Mouse (Mus musculus) midbrain, embryonic 16.5 days (tissue): ENCODE measurements around the gene Bcar3. TPM values are rescaled to one million over a fixed set of nuclear protein-coding genes. Genes with fewer than 3 reads are reported as not detected.

Source experiments
- ATAC-seq: fragments of 200-750 bp; cut with Nextera tagmentation; 2 replicates; pipeline ENCODE4 v1.8.0; 2017; ENCODE audit warnings: moderate TSS enrichment
- H3K27ac ChIP-seq: fragments of 300-500 bp; sonication (generic); 2 replicates; pipeline ENCODE4 v1.5.1; 2014; ENCODE audit warnings: mild to moderate bottlenecking, low read length, mixed read lengths
- H3K27me3 ChIP-seq: fragments of 300-500 bp; sonication (generic); 2 replicates; pipeline ENCODE4 v1.6.1; 2014; ENCODE audit warnings: low read depth, low read length, mixed read lengths; ENCODE audit not compliant: control insufficient read depth, insufficient read depth
- H3K36me3 ChIP-seq: fragments of 300-500 bp; sonication (generic); 2 replicates; pipeline ENCODE4 v1.6.1; 2014; ENCODE audit warnings: mild to moderate bottlenecking, low read length, moderate library complexity, mixed read lengths; ENCODE audit not compliant: control insufficient read depth, insufficient read depth
- H3K4me1 ChIP-seq: fragments of 300-500 bp; sonication (generic); 2 replicates; pipeline ENCODE4 v1.6.1; 2014; ENCODE audit warnings: mild to moderate bottlenecking, low read length, mixed read lengths; ENCODE audit not compliant: control insufficient read depth, insufficient read depth
- H3K4me2 ChIP-seq: fragments of 300-500 bp; sonication (generic); 2 replicates; pipeline ENCODE4 v1.6.1; 2014; ENCODE audit warnings: mild to moderate bottlenecking, low read length, mixed read lengths
- H3K4me3 ChIP-seq: fragments of 300-500 bp; sonication (generic); 2 replicates; pipeline ENCODE4 v1.5.1; 2014; ENCODE audit warnings: low read depth, mild to moderate bottlenecking, low read length, moderate library complexity, mixed read lengths
- H3K9ac ChIP-seq: fragments of 300-500 bp; sonication (generic); 2 replicates; pipeline ENCODE4 v1.6.1; 2014; ENCODE audit warnings: low read depth, low read length, mixed read lengths
- H3K9me3 ChIP-seq: fragments of 300-500 bp; sonication (generic); replicated peaks from 2 replicates; pipeline ENCODE4 v1.6.1; 2014; ENCODE audit warnings: mild to moderate bottlenecking, low read length, mixed read lengths; ENCODE audit not compliant: control insufficient read depth, poor library complexity, severe bottlenecking
- WGBS: fragments of 180-500 bp; shearing (Covaris S2); extraction: QIAGEN DNeasy Blood & Tissue Kit; methylation state at CpG from one replicate; pipeline ENCODE4 v1.1.7; 2014; 5-methylcytosine and 5-hydroxymethylcytosine counted together
- polyA plus RNA-seq: library from polyadenylated mRNA; unstranded; fragments of >200 nt; fragmentation: Nextera tagmentation; extraction: Ambion mirVana; gene quantifications from 2 replicates; pipeline ENCODE4 v1.2.1, GENCODE M21; 2015

The Bcar3 gene
- polyA plus RNA-seq, 1 experiment from 2014 or later: 7.6 TPM

DNA sequence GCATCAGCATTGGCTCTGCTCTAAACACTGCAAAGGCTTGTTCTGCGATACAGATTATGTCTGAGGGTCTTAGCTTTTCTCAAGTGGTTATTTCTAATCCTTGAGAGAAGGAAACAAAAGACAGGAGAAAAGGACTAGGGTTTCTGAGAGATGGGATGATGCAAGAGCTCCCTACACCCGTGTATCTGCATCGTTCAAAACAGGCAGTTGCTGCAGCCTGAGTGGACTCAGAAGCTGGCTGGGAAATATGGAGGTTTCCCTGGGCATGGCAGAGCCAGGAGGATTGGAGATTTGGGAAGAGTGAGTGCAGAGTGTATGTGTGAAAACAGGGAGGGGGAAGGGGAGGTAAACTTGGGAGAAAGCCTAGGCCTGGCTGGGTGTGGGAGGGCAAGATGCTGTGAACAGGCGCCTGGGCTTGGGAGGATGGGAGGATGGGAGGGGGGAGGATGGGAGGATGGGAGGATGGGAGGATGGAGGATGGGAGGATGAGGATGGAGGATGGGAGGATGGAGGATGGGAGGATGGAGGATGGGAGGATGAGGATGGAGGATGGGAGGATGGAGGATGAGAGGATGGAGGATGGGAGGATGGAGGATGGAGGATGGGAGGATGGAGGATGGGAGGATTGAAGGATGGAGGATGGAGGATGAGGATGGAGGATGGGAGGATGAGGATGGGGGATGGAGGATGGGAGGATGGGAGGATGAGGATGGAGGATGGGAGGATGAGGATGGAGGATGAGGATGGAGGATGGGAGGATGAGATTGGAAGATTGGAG is 14.1 kb downstream of the Bcar3 start:
- H3K4me1 ChIP-seq: no peaks in the 10 kb centered on the region
- H3K36me3 ChIP-seq: no peaks in the 10 kb centered on the region
- H3K9me3 ChIP-seq: no peaks in the 10 kb centered on the region
- H3K9ac ChIP-seq: no peak overlapping the region
- no peaks in the 10 kb centered on the region for H3K27me3 ChIP-seq
- no peak overlapping the region for H3K4me3 ChIP-seq
- H3K27ac ChIP-seq: no peak overlapping the region
- WGBS: 43% methylated on average over 4 of the region's 4 CpGs
- no peak overlapping the region for H3K4me2 ChIP-seq
- no peak for ATAC-seq

DNA sequence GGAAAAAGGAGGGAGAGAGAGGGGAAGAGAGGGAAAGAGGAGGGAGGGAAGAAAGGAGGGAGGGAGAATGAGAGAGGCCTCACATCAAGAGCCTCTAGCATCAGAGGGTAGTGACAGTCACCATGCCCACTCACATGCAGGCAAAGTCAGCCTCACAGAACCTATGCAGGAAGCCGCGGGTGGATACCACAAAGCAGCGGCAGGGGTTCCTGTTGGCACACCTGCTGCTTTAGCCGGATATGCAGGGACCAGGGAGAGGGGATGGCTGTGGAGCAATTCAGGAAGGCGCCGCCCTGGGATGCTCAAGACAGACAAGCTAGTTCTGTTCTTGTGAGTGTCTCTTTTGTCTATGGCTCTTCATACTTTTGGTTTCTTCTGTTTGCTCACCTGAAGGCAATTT is 15.0 kb downstream of the Bcar3 start:
- no peaks in the 10 kb centered on the region for H3K27me3 ChIP-seq
- H3K9ac ChIP-seq: no peak overlapping the region
- H3K27ac ChIP-seq: no peak overlapping the region
- H3K4me3 ChIP-seq: no peak overlapping the region
- no peak for ATAC-seq
- no peaks in the 10 kb centered on the region for H3K36me3 ChIP-seq
- WGBS: 43% methylated on average over 6 of the region's 6 CpGs
- H3K4me2 ChIP-seq: no peak overlapping the region
- no peaks in the 10 kb centered on the region for H3K4me1 ChIP-seq
- no peaks in the 10 kb centered on the region for H3K9me3 ChIP-seq

DNA sequence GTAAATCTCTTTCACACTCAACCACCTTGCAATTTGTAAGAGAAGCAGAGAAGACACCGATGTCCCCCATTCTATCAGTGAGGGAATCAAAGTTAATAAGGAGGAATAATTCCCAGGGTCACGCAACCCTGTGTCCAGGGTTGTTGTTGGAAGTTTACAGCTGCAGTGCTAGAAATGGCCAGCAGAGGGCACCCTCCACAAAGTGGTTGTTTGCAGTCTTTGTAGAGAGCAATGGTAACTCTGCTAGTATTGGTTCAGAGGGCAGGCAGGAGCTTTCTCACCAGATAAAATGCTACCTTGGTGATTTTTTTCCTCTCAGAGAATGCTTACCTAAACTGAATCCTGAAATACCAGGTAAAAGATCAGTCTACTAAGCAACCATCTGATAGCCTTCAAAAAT is 18.1 kb downstream of the Bcar3 start:
- H3K4me2 ChIP-seq: no peak overlapping the region
- ATAC-seq: 0 out of 2 replicates have a peak, but pooled peaks have one; percentile 30
- H3K9ac ChIP-seq: no peak overlapping the region
- peaks cover 6% of the 10 kb centered on the region; the same call in 1 of the 2 replicates for H3K4me1 ChIP-seq
- H3K9me3 ChIP-seq: no peaks in the 10 kb centered on the region
- no peak overlapping the region for H3K27ac ChIP-seq
- WGBS: 17% methylated on average over 2 of the region's 2 CpGs
- H3K27me3 ChIP-seq: no peaks in the 10 kb centered on the region
- no peak overlapping the region for H3K4me3 ChIP-seq
- H3K36me3 ChIP-seq: no peaks in the 10 kb centered on the region

DNA sequence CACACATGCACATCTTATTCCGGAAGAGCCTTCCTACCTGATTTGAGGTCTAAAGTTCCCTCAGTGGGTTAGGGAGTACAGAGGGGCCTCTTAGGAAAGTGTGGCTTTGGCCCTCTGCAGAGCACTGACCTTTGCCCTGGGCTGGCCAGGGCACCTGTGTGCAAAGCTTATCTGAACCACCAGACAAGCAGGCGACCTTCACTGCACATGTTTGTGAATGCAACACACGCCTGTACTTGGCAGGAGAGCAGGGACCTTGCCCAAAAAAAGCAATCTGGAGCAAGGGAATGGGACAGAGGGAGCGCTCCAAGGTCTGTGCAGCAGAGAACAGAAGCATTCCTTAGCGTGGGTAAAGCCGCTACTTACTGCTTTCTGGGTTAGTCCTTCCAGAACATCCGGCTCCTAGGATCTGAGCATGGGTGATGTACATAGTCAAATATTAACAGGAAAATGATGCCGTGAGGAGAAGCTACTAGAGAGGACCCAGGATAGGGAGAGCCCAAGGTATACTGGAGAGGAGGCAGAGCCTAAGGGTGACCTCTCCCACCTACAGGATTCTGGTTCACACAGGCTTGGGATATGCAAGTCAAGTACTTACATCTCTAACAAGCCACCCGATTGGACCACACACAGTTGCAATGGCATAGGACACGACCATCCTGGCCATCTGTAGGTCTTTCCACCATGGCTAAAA is 19.1 kb downstream of the Bcar3 start:
- no peak for ATAC-seq
- Histone ChIP-seq H3K27me3 (no peaks in the 10 kb centered on the region), H3K4me2 (no peak overlapping the region), H3K36me3 (no peaks in the 10 kb centered on the region), H3K9me3 (no peaks in the 10 kb centered on the region), H3K4me1 (peaks cover 6% of the 10 kb centered on the region; the same call in 1 of the 2 replicates), H3K9ac (no peak overlapping the region), H3K27ac (no peak overlapping the region), H3K4me3 (no peak overlapping the region)
- 76% methylated on average over 10 of the region's 10 CpGs for WGBS

DNA sequence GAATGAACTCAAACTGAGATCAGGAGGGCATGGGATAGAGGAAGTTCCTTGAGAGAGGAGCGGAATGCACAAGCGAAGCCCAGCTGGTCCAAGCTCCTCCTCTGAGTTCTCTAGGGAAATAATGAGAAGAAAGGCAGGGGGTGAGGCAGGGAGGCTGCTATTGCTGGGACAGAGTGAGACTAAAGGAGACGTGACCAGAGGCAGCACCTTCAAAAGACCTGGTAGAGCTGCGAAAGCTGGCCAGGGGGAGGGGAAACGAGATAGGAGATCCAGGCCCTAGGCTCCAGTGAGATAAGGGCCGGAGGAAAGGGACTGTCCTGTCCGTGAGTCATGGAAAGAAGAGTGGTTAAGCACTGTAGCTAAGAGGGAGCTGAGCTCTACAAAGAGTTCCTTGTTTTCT is 20.0 kb downstream of the Bcar3 start:
- H3K27ac ChIP-seq: no peak overlapping the region
- H3K9ac ChIP-seq: no peak overlapping the region
- ATAC-seq: no peak
- H3K9me3 ChIP-seq: no peaks in the 10 kb centered on the region
- H3K4me3 ChIP-seq: no peak overlapping the region
- peaks cover 6% of the 10 kb centered on the region; the same call in 1 of the 2 replicates for H3K4me1 ChIP-seq
- H3K27me3 ChIP-seq: no peaks in the 10 kb centered on the region
- WGBS: 46% methylated on average over 7 of the region's 7 CpGs
- no peak overlapping the region for H3K4me2 ChIP-seq
- no peaks in the 10 kb centered on the region for H3K36me3 ChIP-seq

DNA sequence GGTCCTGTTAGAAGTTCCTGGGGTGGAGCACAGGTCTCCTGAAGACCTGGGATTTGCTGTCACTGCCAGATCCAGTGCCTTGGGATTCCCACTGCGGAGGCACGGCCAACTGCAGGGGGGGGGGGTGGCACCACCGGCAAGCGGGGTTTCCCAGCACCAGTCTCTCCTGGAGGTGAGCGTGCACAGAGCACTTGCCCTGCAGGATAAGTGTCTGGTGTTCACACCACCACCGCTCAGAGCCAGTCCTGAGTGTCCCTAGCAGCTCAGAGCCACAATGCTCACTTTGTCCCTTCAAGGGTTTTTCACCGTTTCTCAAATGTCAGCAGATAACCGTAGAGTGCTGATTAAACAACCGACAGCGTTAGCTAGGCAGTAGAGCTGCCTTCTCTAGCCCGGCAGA is 22.7 kb downstream of the Bcar3 start:
- H3K4me1 ChIP-seq: peaks cover 6% of the 10 kb centered on the region; the same call in 1 of the 2 replicates
- no peaks in the 10 kb centered on the region for H3K36me3 ChIP-seq
- 0 out of 2 replicates have a peak overlapping the region, but pooled peaks have one; percentile 25 for H3K9ac ChIP-seq
- H3K27ac ChIP-seq: no peak overlapping the region
- H3K9me3 ChIP-seq: no peaks in the 10 kb centered on the region
- no peak overlapping the region for H3K4me3 ChIP-seq
- peak; percentile 28; the same call in 1 of the 2 replicates for ATAC-seq
- H3K27me3 ChIP-seq: no peaks in the 10 kb centered on the region
- 12% methylated on average over 11 of the region's 11 CpGs for WGBS
- peak overlapping the region; percentile 35 for H3K4me2 ChIP-seq

DNA sequence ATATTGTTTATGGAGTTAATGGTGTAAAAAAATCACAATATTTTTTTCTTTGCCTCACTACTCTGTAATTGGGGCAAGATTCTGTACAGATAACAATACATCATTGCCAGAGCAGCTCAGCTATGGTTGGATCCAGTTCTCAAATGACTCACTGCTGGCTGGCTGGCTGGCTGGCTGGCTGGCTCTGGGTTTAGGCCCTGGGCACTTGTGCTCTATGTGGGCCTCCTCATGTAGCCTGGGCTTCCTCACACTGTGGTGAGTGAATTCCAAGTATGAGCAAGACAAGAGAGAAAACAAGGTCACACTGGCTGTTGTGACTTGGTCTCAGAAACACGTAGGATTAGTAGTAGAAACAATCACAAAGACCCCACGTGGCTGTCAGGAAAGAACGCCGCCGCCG is 23.4 kb downstream of the Bcar3 start:
- H3K9me3 ChIP-seq: no peaks in the 10 kb centered on the region

DNA sequence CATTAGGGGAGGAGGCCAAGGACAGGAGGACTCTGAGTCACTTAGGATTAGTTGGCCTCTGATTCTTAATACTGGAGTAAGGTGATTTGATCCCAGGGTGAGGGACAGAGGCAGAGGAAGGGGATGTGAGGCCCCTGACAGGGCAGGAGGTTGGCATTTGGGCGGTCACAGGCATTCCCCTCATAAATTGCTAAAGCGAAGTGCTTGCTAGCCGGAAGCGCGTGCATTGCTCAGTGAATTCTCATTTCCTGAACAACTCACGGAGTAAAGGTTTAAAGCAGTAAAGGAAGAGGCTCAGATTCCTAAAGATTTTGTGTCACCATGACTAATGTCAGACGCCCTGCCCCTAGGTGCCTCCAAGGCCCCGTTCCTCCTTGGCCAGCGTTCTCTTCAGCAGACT is 28.3 kb downstream of the Bcar3 start:
- no peak for ATAC-seq
- H3K4me1 ChIP-seq: no peaks in the 10 kb centered on the region
- no peak overlapping the region for H3K9ac ChIP-seq
- H3K9me3 ChIP-seq: no peaks in the 10 kb centered on the region
- no peaks in the 10 kb centered on the region for H3K36me3 ChIP-seq
- no peak overlapping the region for H3K4me2 ChIP-seq
- WGBS: 83% methylated on average over 9 of the region's 9 CpGs
- H3K4me3 ChIP-seq: no peak overlapping the region
- no peaks in the 10 kb centered on the region for H3K27me3 ChIP-seq
- no peak overlapping the region for H3K27ac ChIP-seq

More for the DNA sequence above, 23.4 kb downstream of the Bcar3 start:
- WGBS: 84% methylated on average over 6 of the region's 6 CpGs
- Histone ChIP-seq H3K4me2 (no peak overlapping the region), H3K4me3 (no peak overlapping the region), H3K27me3 (no peaks in the 10 kb centered on the region), H3K4me1 (peaks cover 6% of the 10 kb centered on the region; the same call in 1 of the 2 replicates), H3K36me3 (no peaks in the 10 kb centered on the region), H3K27ac (no peak overlapping the region), H3K9ac (no peak overlapping the region)
- no peak for ATAC-seq

DNA sequence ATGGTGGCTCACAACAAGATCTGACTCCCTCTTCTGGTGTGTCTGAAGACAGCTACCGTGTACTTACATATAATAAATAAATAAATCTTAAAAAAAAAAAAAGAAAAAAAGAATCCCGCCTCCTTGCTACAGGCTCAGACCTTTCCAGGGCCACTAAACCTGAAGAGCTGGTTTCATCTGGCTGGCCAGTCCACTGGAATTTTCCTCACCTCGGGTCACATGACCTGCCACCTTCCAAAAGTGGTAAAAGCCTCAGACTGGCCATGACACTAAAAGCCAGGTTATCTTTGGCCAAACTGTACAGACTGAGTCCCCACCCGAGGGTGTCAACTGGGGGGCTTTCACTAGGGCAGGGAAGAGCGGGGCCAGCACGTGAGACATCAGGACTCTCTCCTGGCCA is 29.9 kb downstream of the Bcar3 start:
- no peaks in the 10 kb centered on the region for H3K36me3 ChIP-seq
- H3K4me2 ChIP-seq: no peak overlapping the region
- no peak for ATAC-seq
- 94% methylated on average over 6 of the region's 6 CpGs for WGBS
- H3K27me3 ChIP-seq: no peaks in the 10 kb centered on the region
- no peaks in the 10 kb centered on the region for H3K4me1 ChIP-seq
- no peak overlapping the region for H3K27ac ChIP-seq
- no peaks in the 10 kb centered on the region for H3K9me3 ChIP-seq
- no peak overlapping the region for H3K9ac ChIP-seq
- H3K4me3 ChIP-seq: no peak overlapping the region
